8 mouse cellular contexts compared by ENCODE assay signal in genomic region chr7:19092381-19093173, GRCm38 (mm10). TPM values are rescaled to one million over a fixed set of nuclear protein-coding genes. Genes with fewer than 3 reads are reported as not detected.
A peak's percentile ranks its signal among the peaks of the same experiment; 100 is the strongest.
DNase-seq lines count a peak whose midpoint lies in the region; ATAC-seq and TF ChIP-seq lines count a peak whose summit lies in the region.

No protein-coding gene starts in this region.

- no peak for TF ChIP-seq CTCF in cerebellum, adult 2 months (IDR thresholded peaks at IDR 0.05; ENCODE audit: borderline replicate concordance, insufficient read depth, low read depth, low read length)
- no peak for TF ChIP-seq CTCF in left cerebral cortex, adult 2 months (IDR thresholded peaks at IDR 0.05)

- peak; percentile 38 for DNase-seq in cerebellum, adult 9-11 months
- no peak for DNase-seq in cerebellum, adult 2 months
- DNase-seq in MN1 (ENCODE audit: low spot score), result peak; percentile 46
- peak; percentile 86 for DNase-seq in limb, embryonic 11.5 days (ENCODE audit: low spot score)
- peak; percentile 73 for DNase-seq in midbrain, embryonic 14.5 days
- DNase-seq in left cerebral cortex, adult 2 months (ENCODE audit: extremely low spot score in 1 of 2, low spot score in 2 of 2), result no peak

- no peak overlapping the region for H3K27ac ChIP-seq in cerebellum, adult 2 months (ENCODE audit: insufficient read depth, low read length)
- H3K27ac ChIP-seq in forebrain, embryonic 12.5 days, result peak overlapping the region; percentile 82
- H3K27ac ChIP-seq in limb, embryonic 11.5 days (replicated peaks; ENCODE audit: low read depth, low read length), result peak overlapping the region; percentile 82
- H3K27ac ChIP-seq in midbrain, embryonic 14.5 days (replicated peaks; ENCODE audit: low read depth, low read length), result peak overlapping the region; percentile 28; the same call in 1 of the 2 replicates
- H3K27ac ChIP-seq in left cerebral cortex, adult 2 months, result no peak overlapping the region

- H3K27me3 ChIP-seq in cerebellum, adult 2 months (ENCODE audit: control insufficient read depth, insufficient read depth, low read length), result peaks cover 1% of the 10 kb centered on the region; the same call in 1 of the 2 replicates
- peaks cover 23% of the 10 kb centered on the region for H3K27me3 ChIP-seq in forebrain, embryonic 12.5 days
- H3K27me3 ChIP-seq in limb, embryonic 11.5 days (ENCODE audit: control insufficient read depth, insufficient read depth, low read length), result no peaks in the 10 kb centered on the region
- peaks cover 26% of the 10 kb centered on the region for H3K27me3 ChIP-seq in midbrain, embryonic 14.5 days (ENCODE audit: control insufficient read depth, insufficient read depth, low read length)

- no peak for TF ChIP-seq POLR2A in cerebellum, adult 2 months (IDR thresholded peaks at IDR 0.05; ENCODE audit: borderline replicate concordance, insufficient read depth, low read length)

- H3K4me3 ChIP-seq in cerebellum, adult 2 months (replicated peaks; ENCODE audit: insufficient read depth, low read depth, low read length), result no peak overlapping the region
- peak overlapping the region; percentile 72 for H3K4me3 ChIP-seq in forebrain, embryonic 12.5 days (replicated peaks)
- H3K4me3 ChIP-seq in limb, embryonic 11.5 days (ENCODE audit: low read depth, low read length), result peak overlapping the region; percentile 82
- peak overlapping the region; percentile 50; the same call in 1 of the 2 replicates for H3K4me3 ChIP-seq in midbrain, embryonic 14.5 days (replicated peaks; ENCODE audit: low read depth, low read length)
- no peak overlapping the region for H3K4me3 ChIP-seq in left cerebral cortex, adult 2 months

- peak; percentile 73 for ATAC-seq in forebrain, embryonic 12.5 days (ENCODE audit: low FRiP score)
- peak; percentile 2 to 18; a peak in 1 of 4 replicates for ATAC-seq in hematopoietic stem cell, adult 5-6 weeks (replicated peaks in 1 of 2; ENCODE audit: insufficient read depth in 1 of 2, low FRiP score in 2 of 2, low TSS enrichment in 1 of 2, low read depth in 1 of 2, poor library complexity in 2 of 2, severe bottlenecking in 2 of 2)
- ATAC-seq in limb, embryonic 11.5 days (ENCODE audit: insufficient number of reproducible peaks, low FRiP score, low TSS enrichment, low read depth), result peak; percentile 44
- ATAC-seq in midbrain, embryonic 14.5 days (ENCODE audit: low FRiP score, low TSS enrichment), result peak; percentile 38

- no peaks in the 10 kb centered on the region for H3K4me1 ChIP-seq in cerebellum, adult 2 months (ENCODE audit: control insufficient read depth, insufficient read depth, low read length)
- peaks cover 60% of the 10 kb centered on the region for H3K4me1 ChIP-seq in forebrain, embryonic 12.5 days
- peaks cover 18% of the 10 kb centered on the region for H3K4me1 ChIP-seq in limb, embryonic 11.5 days (ENCODE audit: control insufficient read depth, insufficient read depth, low read length)
- H3K4me1 ChIP-seq in midbrain, embryonic 14.5 days (ENCODE audit: control insufficient read depth, insufficient read depth, low read length), result peaks cover 24% of the 10 kb centered on the region

- H3K4me2 ChIP-seq in forebrain, embryonic 12.5 days, result peak overlapping the region; percentile 95
- peak overlapping the region; percentile 96 for H3K4me2 ChIP-seq in limb, embryonic 11.5 days (ENCODE audit: low read depth, severe bottlenecking)
- peak overlapping the region; percentile 97 for H3K4me2 ChIP-seq in midbrain, embryonic 14.5 days (ENCODE audit: low read length)

- peak overlapping the region; percentile 51 for H3K9ac ChIP-seq in forebrain, embryonic 12.5 days
- peak overlapping the region; percentile 57 for H3K9ac ChIP-seq in limb, embryonic 11.5 days (ENCODE audit: low read length)
- H3K9ac ChIP-seq in midbrain, embryonic 14.5 days (replicated peaks; ENCODE audit: low read length), result 0 out of 2 replicates have a peak overlapping the region, but pooled peaks have one; percentile 12

- intact Hi-C loops in left cerebral cortex, adult 2 months (cut with DNase I), result loop anchor here (2.0 kb wide), 2 partner anchors 16 to 24 kb away; partner anchors contain the start of gene Dmwd

- H3K9me3 ChIP-seq in forebrain, embryonic 12.5 days, result no peaks in the 10 kb centered on the region
- no peaks in the 10 kb centered on the region; the same call in 1 of the 2 replicates for H3K9me3 ChIP-seq in limb, embryonic 11.5 days (ENCODE audit: control insufficient read depth, low read length)
- no peaks in the 10 kb centered on the region for H3K9me3 ChIP-seq in midbrain, embryonic 14.5 days (ENCODE audit: control insufficient read depth, low read length)

- H3K36me3 ChIP-seq in forebrain, embryonic 12.5 days (replicated peaks), result peaks cover 46% of the 10 kb centered on the region
- H3K36me3 ChIP-seq in limb, embryonic 11.5 days (ENCODE audit: control insufficient read depth, insufficient read depth, low read length), result 0 out of 2 replicates have a peak, but pooled peaks cover 3% of the 10 kb centered on the region
- peaks cover 41% of the 10 kb centered on the region for H3K36me3 ChIP-seq in midbrain, embryonic 14.5 days (ENCODE audit: control insufficient read depth, insufficient read depth, low read length)

- WGBS in cerebellum, adult 2 months, result 20% methylated on average over 38 of the region's 38 CpGs
- WGBS in forebrain, embryonic 12.5 days, result 3% methylated on average over 38 of the region's 38 CpGs
- 3% methylated on average over 38 of the region's 38 CpGs for WGBS in limb, embryonic 11.5 days
- 4% methylated on average over 38 of the region's 38 CpGs for WGBS in midbrain, embryonic 14.5 days

RNA-seq across cellular contexts. Expression of gene Six5, which starts 1.8 kb away (rescaled TPM):
- polyA plus RNA-seq in cerebellum, adult 2 months (2012; rRNA removed), result 3.5 and 4.6 TPM in 2 replicates
- polyA plus RNA-seq in forebrain, embryonic 12.5 days (2016; fragmentation: Nextera tagmentation; extraction: Ambion mirVana), result 5.8 and 7.3 TPM in 2 replicates
- total RNA-seq in hematopoietic stem cell, adult 5-6 weeks (2017), result 7.9 and 9.3 TPM in 2 replicates
- polyA plus RNA-seq in limb, embryonic 11.5 days (2014; fragmentation: Nextera tagmentation; extraction: Ambion mirVana), result 8.7 and 8.9 TPM in 2 replicates
- polyA plus RNA-seq in midbrain, embryonic 14.5 days (2014; fragmentation: Nextera tagmentation; extraction: Ambion mirVana), result 1.5 and 2.5 TPM in 2 replicates
- total RNA-seq in left cerebral cortex, adult 2 months (2021), result 1 to 10 TPM; 1.9 to 2.0 TPM

RNA-seq across cellular contexts. Expression of gene Dmpk, which starts 8.9 kb away (rescaled TPM):
- polyA plus RNA-seq in cerebellum, adult 2 months (2012; rRNA removed), result 38.9 and 40.1 TPM in 2 replicates
- 10.6 and 12.3 TPM in 2 replicates for polyA plus RNA-seq in forebrain, embryonic 12.5 days (2016; fragmentation: Nextera tagmentation; extraction: Ambion mirVana)
- total RNA-seq in hematopoietic stem cell, adult 5-6 weeks (2017), result 3.6 TPM in 1 of 2 replicates, not detected in the other
- polyA plus RNA-seq in limb, embryonic 11.5 days (2014; fragmentation: Nextera tagmentation; extraction: Ambion mirVana), result 8.6 and 9.2 TPM in 2 replicates
- 9.8 and 13.2 TPM in 2 replicates for polyA plus RNA-seq in midbrain, embryonic 14.5 days (2014; fragmentation: Nextera tagmentation; extraction: Ambion mirVana)
- 10 to 100 TPM; 35.2 to 50.4 TPM for total RNA-seq in left cerebral cortex, adult 2 months (2021)

RNA-seq across cellular contexts. Expression of gene Dmwd, which starts 16.6 kb away (rescaled TPM):
- 116 and 117 TPM in 2 replicates for polyA plus RNA-seq in cerebellum, adult 2 months (2012; rRNA removed)
- polyA plus RNA-seq in forebrain, embryonic 12.5 days (2016; fragmentation: Nextera tagmentation; extraction: Ambion mirVana), result 18.2 and 19.0 TPM in 2 replicates
- total RNA-seq in hematopoietic stem cell, adult 5-6 weeks (2017), result 13.5 TPM in 2 replicates
- polyA plus RNA-seq in limb, embryonic 11.5 days (2014; fragmentation: Nextera tagmentation; extraction: Ambion mirVana), result 18.8 and 25.6 TPM in 2 replicates
- 33.2 and 39.2 TPM in 2 replicates for polyA plus RNA-seq in midbrain, embryonic 14.5 days (2014; fragmentation: Nextera tagmentation; extraction: Ambion mirVana)
- total RNA-seq in left cerebral cortex, adult 2 months (2021), result 100 to 1,000 TPM; 141 to 143 TPM

RNA-seq across cellular contexts. Expression of gene Gm4969, which starts 25.6 kb away (rescaled TPM):
- 0.80 and 0.90 TPM in 2 replicates for polyA plus RNA-seq in cerebellum, adult 2 months (2012; rRNA removed)
- polyA plus RNA-seq in forebrain, embryonic 12.5 days (2016; fragmentation: Nextera tagmentation; extraction: Ambion mirVana), result 1.1 and 1.8 TPM in 2 replicates
- total RNA-seq in hematopoietic stem cell, adult 5-6 weeks (2017), result 0.50 and 1.1 TPM in 2 replicates
- polyA plus RNA-seq in limb, embryonic 11.5 days (2014; fragmentation: Nextera tagmentation; extraction: Ambion mirVana), result 1.8 and 2.0 TPM in 2 replicates
- polyA plus RNA-seq in midbrain, embryonic 14.5 days (2014; fragmentation: Nextera tagmentation; extraction: Ambion mirVana), result 5.2 and 5.8 TPM in 2 replicates
- under 1 TPM; 0.21 to 0.27 TPM for total RNA-seq in left cerebral cortex, adult 2 months (2021)

RNA-seq across cellular contexts. Expression of gene Fbxo46, which starts 27.1 kb away (rescaled TPM):
- 7.6 and 7.9 TPM in 2 replicates for polyA plus RNA-seq in cerebellum, adult 2 months (2012; rRNA removed)
- 18.4 and 23.1 TPM in 2 replicates for polyA plus RNA-seq in forebrain, embryonic 12.5 days (2016; fragmentation: Nextera tagmentation; extraction: Ambion mirVana)
- 7.8 and 8.3 TPM in 2 replicates for total RNA-seq in hematopoietic stem cell, adult 5-6 weeks (2017)
- 9.3 and 9.8 TPM in 2 replicates for polyA plus RNA-seq in limb, embryonic 11.5 days (2014; fragmentation: Nextera tagmentation; extraction: Ambion mirVana)
- 11.3 and 13.8 TPM in 2 replicates for polyA plus RNA-seq in midbrain, embryonic 14.5 days (2014; fragmentation: Nextera tagmentation; extraction: Ambion mirVana)
- 10 to 100 TPM; 13.4 to 14.3 TPM for total RNA-seq in left cerebral cortex, adult 2 months (2021)

Comparison
In these comparisons a context has a peak if more than half of its experiments do, and no peak if none do; other contexts are left out.
1. DNase-seq: peak in cerebellum, adult 9-11 months (single experiment), MN1 (single experiment), limb, embryonic 11.5 days (single experiment) and midbrain, embryonic 14.5 days (single experiment); none in cerebellum, adult 2 months (0 of 2) and left cerebral cortex, adult 2 months (0 of 2).
2. H3K27ac ChIP-seq: peak in forebrain, embryonic 12.5 days (single experiment), limb, embryonic 11.5 days (single experiment) and midbrain, embryonic 14.5 days (single experiment); none in cerebellum, adult 2 months (single experiment) and left cerebral cortex, adult 2 months (single experiment).
3. H3K4me3 ChIP-seq: peak in forebrain, embryonic 12.5 days (single experiment), limb, embryonic 11.5 days (single experiment) and midbrain, embryonic 14.5 days (single experiment); none in cerebellum, adult 2 months (single experiment) and left cerebral cortex, adult 2 months (single experiment).
4. ATAC-seq: peak in every context shown above with its lines; median percentile 73 in forebrain, embryonic 12.5 days; 44 in limb, embryonic 11.5 days; 38 in midbrain, embryonic 14.5 days; 10 in hematopoietic stem cell, adult 5-6 weeks.
5. Peak in every context shown above with its lines, with median percentiles within 50 percentile points of each other: H3K4me2 ChIP-seq and H3K9ac ChIP-seq.